Mouse (Mus musculus) frontal cortex, adult 2 months (tissue): ENCODE results near the gene Tmem109. TPM values are rescaled to one million over a fixed set of nuclear protein-coding genes. Genes with fewer than 3 reads are reported as not detected.

Experiments
- DNase-seq, 2 experiments: peaks; one replicate each; pipeline ENCODE4 v3.0.0; 2022; ENCODE audit warnings: low spot score in 1 of 2; ENCODE audit errors: extremely low spot score in 1 of 2
- polyA plus RNA-seq: library from polyadenylated mRNA; depleted of rRNA; stranded (reverse); fragments of >200 nt; gene quantifications from 2 replicates; pipeline ENCODE4 v1.2.3, GENCODE M21; 2012; rRNA removed

The Tmem109 gene
- polyA plus RNA-seq, 1 experiment = 49.2 TPM

DNA sequence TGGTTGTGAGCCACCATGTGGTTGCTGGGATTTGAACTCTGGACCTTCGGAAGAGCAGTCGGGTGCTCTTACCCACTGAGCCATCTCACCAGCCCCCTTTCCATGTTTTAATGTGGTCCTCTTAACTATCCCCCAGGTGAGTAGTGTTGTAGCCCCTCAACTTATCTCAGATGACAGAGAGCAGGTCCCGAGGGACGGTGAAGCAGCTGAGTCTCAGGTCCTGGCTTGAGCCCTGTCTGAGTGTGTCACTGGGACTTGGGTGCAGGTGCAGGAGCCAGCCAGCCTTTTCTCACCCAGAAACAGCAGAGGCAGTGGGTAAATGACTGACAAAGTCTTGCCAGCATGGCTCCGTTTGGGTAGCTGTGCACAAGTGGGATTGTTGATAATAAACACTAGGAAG, 37.6 kb downstream of the Tmem109 start:
- no peak for DNase-seq

DNA sequence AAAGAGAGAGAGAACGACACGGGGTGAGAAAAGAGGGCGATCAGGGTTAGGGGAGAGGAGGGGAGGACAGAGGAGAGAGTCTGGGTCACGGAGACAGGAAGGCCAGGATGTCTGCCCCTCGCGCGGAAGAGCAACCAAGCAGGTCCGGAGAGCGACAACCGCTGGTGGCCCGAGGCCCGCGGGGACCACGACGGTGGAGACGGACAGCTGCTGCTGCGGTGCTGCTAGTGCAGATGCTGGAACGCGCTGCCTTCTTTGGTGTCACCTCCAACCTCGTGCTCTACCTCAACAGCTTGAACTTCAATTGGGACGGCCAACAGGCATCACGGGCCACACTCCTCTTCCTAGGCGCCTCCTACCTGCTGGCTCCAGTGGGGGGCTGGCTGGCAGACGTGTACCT, 38.9 kb downstream of the Tmem109 start:
- DNase-seq = no peak

DNA sequence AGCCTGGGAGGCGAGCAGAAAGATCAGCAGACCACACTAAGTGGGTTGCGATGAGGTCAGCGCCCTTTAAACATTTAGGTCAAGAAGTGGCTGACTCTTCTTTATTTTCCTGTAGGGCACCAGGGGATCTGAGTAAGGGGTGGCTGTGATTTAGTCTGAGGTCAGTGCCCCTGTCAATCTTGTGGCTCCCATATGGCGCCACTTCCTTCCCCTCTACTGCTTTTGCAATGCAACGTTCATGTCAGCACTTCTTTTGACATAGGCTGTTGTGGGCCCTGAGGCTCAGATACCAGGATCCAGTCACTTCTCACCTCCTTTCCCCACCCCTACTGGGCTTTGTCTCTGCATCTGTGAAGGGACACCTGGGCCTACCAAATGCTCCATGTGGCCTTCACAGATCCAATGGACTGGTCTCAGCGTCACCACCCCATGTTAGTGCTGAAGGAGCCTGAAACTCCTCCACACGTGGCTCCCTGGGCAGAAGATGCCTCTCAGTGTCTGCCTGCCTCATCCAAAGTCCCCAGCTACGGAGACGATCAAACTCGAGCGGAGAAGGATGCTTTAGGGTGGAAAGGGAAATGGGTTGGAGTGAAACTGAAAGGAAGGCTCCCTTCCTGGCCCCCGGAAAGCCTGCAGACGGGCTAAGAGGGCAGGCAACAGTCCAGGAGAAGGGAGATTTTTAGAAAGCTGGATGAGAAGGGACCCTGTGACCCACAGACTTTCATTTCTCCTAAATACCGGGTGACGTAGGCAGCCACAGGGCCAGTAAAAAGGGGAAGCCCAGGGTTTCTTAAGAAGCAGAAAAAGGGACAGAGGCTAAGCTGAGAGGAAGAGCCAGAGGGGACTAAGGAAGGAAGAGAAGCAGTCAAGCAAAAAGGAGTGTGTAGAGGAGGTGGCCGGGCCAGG, 39.8 kb downstream of the Tmem109 start:
- DNase-seq = no peak

DNA sequence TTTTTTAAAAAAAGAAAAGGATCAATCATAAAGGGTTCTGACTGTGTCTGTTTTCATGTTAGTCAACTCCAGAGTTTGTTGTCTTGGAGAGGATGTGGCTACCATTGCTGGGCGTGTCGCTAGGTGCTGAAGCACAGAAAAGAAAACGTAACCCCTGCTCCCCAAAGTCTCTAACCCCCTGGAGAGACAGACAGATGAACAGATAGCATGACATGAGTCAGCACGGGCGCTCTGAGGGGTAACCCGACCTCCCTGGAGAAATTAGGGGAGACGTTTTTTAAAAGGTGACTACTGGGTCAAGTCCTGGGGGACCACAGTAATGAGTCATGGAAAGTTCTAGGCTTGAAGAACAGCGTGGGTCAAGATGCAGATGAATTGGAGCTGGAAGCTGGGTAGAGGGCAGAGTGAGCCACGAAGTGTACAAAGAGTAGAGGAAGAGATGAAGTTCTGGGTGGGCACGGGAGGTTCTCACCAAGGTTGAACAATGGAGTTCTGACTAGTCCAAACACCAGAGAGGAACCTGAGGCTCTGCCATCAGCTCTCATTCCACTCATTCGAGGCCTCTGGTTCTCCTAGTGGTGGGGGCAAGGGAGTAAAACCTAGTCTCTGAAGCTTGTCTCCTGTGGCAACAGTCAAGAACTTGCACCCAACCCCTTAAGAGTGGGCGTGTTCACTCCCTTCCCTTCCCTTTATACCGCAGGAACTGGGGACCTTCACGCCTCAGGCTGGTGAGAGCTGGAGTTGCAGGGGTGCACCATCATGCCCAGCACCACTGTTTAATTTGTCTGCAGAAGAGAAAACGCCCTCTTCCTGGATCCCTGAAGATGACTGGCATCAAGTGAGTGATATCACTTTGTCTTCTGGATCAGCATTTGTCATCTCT, 42.5 kb downstream of the Tmem109 start, which contains the start of gene Slc15a3:
Gene Slc15a3 (plus strand): TSS at position 718 of the 883 bp plus-strand sequence.
- no peak for DNase-seq

DNA sequence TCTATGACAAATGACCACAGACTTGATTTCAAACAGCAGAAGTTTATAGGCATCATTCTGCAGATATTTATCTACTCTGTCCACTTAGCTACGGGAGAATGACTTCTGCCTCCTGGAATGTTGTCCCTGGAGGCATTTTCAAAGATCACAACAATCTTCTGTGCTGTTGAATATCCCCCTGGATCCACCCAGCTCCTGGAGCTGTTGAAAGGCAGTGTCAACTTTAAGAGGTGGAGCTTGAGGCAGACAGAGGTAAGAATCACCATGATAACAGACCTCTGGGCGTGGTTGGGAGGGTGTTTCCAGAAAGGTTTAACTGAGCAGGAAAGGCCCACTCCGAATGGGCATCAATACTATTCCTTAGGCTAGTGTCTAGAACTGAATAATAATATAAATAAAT, 46.1 kb downstream of the Tmem109 start:
- DNase-seq = no peak

DNA sequence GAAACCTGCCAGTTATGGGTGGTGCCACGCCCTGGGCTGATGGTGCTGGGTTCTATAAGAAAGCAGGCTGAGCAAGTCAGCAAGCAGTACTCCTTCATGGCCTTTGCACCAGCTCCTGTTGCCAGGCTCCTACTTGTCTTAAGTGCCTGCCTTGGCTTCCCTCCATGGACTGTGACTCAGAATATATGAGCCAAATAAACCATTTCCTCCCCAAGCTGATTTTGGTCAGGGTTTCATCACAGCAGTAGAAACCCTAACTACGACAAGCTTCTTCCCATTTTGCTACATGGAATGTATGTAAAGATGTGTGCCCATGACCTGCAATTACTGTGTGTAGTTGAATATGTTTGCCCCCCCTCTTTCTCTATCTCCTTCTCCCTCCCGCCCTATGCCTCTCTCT, 48.2 kb downstream of the Tmem109 start:
- DNase-seq = no peak

DNA sequence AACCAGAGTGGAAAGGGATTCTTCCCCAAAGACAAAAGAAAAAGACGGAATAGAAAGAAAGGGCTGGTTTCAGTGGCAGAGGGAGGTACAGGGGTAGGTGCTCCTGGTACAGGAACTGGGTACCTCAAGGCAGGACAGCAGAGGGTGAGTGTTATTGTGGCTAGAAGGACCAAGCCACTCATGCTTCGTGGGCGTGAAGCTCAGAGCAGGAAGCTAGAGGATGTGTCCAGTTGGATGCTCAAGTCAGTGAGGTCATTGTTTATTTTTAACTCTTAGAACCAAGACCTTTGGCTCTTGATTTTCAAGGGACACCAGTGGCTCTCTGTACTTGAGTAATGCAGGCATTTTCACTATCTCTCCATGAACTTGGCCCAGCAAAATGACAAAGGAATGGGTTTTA, 49.8 kb downstream of the Tmem109 start:
- no peak for DNase-seq

DNA sequence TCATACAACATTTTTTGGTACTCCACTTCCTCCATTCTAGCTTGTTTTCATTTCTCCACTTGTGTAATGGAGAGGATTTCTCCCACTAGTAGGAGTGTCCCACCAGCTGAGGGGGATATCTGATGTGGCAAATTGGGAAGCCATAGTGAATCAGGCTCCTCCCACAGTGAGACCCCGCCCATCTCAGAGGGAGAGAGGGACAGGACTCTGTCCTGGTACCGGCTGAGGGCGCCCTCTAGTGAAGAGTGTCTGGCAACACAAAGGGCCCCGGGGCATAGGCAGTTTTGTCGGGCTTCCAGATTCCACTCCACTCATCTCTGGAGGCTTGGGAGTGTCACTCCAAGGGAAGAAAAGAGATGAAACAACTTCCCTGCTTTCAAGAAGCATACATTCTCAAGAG, 50.4 kb downstream of the Tmem109 start:
- peak in 1 of 2 experiments; percentile 61 for DNase-seq

DNA sequence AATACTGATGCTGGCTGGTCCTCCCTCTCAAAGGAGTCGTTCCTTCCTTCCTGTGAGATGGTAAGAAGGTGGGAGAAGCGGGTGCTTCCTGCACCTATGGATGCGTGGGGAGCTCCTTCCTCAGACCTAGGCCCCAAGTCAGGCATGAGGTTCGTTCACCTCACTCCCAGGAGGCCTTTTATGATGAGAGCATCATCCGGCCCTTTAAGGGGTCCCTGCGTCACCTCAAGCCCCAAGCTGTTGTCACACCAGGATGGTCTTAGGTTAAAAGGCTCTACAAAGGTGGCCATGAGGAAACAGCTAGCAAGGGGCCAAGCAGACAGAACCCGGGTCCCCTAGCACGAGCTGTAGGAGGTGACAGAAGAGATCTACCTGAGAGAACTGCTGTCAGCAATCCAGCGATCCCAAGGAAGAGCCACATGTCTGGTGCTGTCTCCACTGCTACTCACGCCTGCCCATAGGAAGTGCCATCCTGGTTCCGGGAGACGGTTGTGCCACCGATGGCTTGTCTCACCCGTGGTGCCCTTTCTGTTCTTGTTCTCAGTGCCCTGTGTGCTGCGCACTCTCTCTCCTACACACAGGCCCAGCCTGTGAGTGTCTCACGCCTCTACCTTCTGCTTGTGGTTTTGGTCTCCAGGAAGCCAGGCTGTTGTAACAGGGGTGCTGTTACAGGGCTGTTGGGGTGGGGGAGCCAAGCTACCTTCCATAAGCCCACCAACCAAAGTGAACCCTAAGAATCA, 52.2 kb downstream of the Tmem109 start, which contains the start of gene Cd6:
Gene Cd6 (minus strand): TSS at position 623 of the 740 bp plus-strand sequence.
- no peak for DNase-seq

DNA sequence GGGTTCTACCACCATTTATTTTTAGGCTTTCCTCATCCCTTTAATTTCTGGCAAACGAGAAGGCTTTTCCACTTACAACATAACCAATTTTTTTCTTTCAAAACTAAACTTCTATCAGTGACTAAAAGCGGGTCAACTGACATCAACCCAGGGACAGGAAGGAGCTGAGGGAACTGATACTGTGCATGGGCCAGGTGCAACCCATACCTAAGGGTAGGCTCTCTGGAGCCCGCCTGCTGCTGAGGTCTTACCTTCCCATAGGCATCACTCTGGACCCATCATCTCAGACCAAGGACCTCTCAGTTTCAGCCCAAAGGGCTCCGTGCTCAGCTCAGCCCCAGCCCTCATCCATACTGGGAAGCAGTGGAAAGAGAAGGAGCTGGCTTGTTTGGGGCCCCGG, 53.5 kb downstream of the Tmem109 start:
- DNase-seq = no peak

DNA sequence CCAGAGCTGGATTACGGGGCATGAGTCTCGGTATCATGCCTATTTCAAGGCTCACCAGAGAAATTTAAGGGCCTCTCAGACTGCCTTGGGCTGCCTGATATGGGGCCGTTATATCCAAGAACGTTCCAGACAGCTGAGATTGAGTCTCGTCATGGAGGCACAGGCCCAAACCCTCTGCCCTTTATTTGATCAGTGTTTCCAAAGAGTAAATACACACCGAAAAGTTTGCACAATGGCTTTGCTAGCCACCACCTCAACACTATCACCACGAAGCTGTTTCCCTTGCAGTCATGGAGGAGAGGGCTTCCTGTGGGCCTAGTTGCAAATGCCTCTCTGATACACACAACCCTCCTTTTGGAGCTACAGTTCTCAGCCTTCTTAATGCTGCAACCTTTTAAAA, 57.7 kb downstream of the Tmem109 start:
- DNase-seq = no peak

DNA sequence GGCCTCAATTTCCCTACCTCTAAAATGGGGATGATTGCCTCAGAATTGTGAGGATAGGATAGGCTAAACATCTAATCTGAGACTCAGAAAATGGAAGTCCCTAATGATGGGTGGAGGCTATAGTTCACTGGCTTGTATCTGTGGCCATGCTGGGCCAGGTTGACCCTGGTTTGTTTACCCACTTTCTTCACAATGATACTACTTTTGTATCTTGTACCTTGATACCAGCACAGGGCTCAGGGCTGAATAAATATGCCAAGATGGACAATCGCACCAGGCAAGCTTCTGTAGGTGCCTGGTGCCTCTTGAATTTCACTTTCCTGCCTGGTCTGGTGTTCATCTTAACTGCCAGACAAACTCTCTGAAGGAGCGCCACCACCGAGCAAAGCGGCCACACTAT, 59.3 kb downstream of the Tmem109 start:
- DNase-seq = no peak

DNA sequence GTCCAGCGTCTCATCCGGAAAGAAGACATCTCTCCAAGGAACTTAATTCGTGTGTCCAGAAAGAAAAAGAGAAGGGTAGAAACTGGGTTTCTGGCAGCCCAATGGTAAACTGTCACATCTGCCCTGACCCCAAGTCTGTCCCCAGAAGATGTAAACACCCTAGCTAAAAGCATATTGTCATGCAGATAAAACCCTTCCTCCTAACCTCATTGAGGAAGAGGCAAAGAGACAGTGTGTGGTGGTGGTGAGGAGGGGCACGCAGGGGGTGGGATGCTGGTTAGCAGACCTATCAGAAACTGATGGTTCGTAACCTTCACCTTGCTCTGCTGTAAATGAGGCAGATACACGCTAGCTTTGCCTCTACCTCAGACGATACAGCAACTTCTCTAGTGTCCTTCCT, 60.5 kb downstream of the Tmem109 start:
- no peak for DNase-seq

Other genes with a start within 250 kb of the Tmem109 start
- 0.99 and 1.4 TPM in 2 replicates for gene Vwce, start 247.8 kb downstream of the Tmem109 start, polyA plus RNA-seq
- gene Pga5, start 203.9 kb downstream of the Tmem109 start, polyA plus RNA-seq = 0.17 and 0.46 TPM in 2 replicates
- 22.6 and 25.1 TPM in 2 replicates for gene Vps37c, start 193.3 kb downstream of the Tmem109 start, polyA plus RNA-seq
- 0.14 and 0.17 TPM in 2 replicates for gene Cd5, start 143.0 kb downstream of the Tmem109 start, polyA plus RNA-seq
- gene Cd6, start 51.9 kb downstream of the Tmem109 start, polyA plus RNA-seq = 1.5 and 3.8 TPM in 2 replicates
- 1.7 and 2.2 TPM in 2 replicates for gene Slc15a3, start 42.3 kb downstream of the Tmem109 start, polyA plus RNA-seq
- 132 and 133 TPM in 2 replicates for gene Tmem132a, start 12.1 kb downstream of the Tmem109 start, polyA plus RNA-seq
- 187 and 207 TPM in 2 replicates for gene Prpf19, start 13.2 kb upstream of the Tmem109 start, polyA plus RNA-seq
- gene Zp1, start 38.6 kb upstream of the Tmem109 start, polyA plus RNA-seq = 0.06 TPM in 1 of 2 replicates, not detected in the other
- gene Ptgdr2, start 55.2 kb upstream of the Tmem109 start, polyA plus RNA-seq = 0.08 and 0.22 TPM in 2 replicates
- gene Ccdc86, start 67.3 kb upstream of the Tmem109 start, polyA plus RNA-seq = 5.1 and 5.5 TPM in 2 replicates
- not detected in 2 replicates for gene Ms4a10, start 92.7 kb upstream of the Tmem109 start, polyA plus RNA-seq
- 81.7 and 91.9 TPM in 2 replicates for gene Ms4a15, start 111.2 kb upstream of the Tmem109 start, polyA plus RNA-seq
- gene Ms4a18, start 136.0 kb upstream of the Tmem109 start, polyA plus RNA-seq = not detected in 2 replicates
- gene Ms4a8a, start 199.1 kb upstream of the Tmem109 start, polyA plus RNA-seq = not detected in 2 replicates
- gene 1700017D01Rik, start 248.9 kb upstream of the Tmem109 start, polyA plus RNA-seq = not detected in 2 replicates